Mouse (Mus musculus) neural tube, embryonic 14.5 days (tissue): ENCODE measurements around the gene Srsf5. TPM values are rescaled to one million over a fixed set of nuclear protein-coding genes. Genes with fewer than 3 reads are reported as not detected.

Experiments
- ATAC-seq: fragments of 200-750 bp; cut with Nextera tagmentation; 2 replicates; pipeline ENCODE4 v1.8.0; 2017; ENCODE audit warnings: low read depth, mild to moderate bottlenecking, moderate TSS enrichment, moderate library complexity
- H3K27ac ChIP-seq: fragments of 300-500 bp; sonication (generic); 2 replicates; pipeline ENCODE4 v1.5.1; 2014; ENCODE audit warnings: low read depth, mild to moderate bottlenecking, control low read depth, low read length, moderate library complexity, mixed read lengths
- H3K27me3 ChIP-seq: fragments of 300-500 bp; sonication (generic); 2 replicates; pipeline ENCODE4 v1.6.1; 2014; ENCODE audit warnings: low read length; ENCODE audit not compliant: control insufficient read depth, insufficient read depth
- H3K36me3 ChIP-seq: fragments of 300-500 bp; sonication (generic); 2 replicates; pipeline ENCODE4 v1.6.1; 2014; ENCODE audit warnings: low read length, mixed read lengths; ENCODE audit not compliant: control insufficient read depth, insufficient read depth
- H3K4me1 ChIP-seq: fragments of 300-500 bp; sonication (generic); 2 replicates; pipeline ENCODE4 v1.6.1; 2014; ENCODE audit warnings: low read length; ENCODE audit not compliant: control insufficient read depth, insufficient read depth
- H3K4me2 ChIP-seq: fragments of 300-500 bp; sonication (generic); 2 replicates; pipeline ENCODE4 v1.6.1; 2014; ENCODE audit warnings: mild to moderate bottlenecking, low read depth, low read length, control low read depth
- H3K4me3 ChIP-seq: fragments of 300-500 bp; sonication (generic); 2 replicates; pipeline ENCODE4 v1.5.1; 2014; ENCODE audit warnings: low read depth, low read length, control low read depth, mixed read lengths
- H3K9ac ChIP-seq: fragments of 300-500 bp; sonication (generic); replicated peaks from 2 replicates; pipeline ENCODE4 v1.6.1; 2014; ENCODE audit warnings: low read depth, mild to moderate bottlenecking, control low read depth, low read length, mixed read lengths
- H3K9me3 ChIP-seq: fragments of 300-500 bp; sonication (generic); 2 replicates; pipeline ENCODE4 v1.6.1; 2016; ENCODE audit warnings: low read length; ENCODE audit not compliant: control insufficient read depth
- WGBS: fragments of 180-500 bp; shearing (Covaris S2); extraction: QIAGEN DNeasy Blood & Tissue Kit; methylation state at CpG from one replicate; pipeline ENCODE4 v1.1.7; 2014; 5-methylcytosine and 5-hydroxymethylcytosine counted together
- polyA plus RNA-seq: library from polyadenylated mRNA; unstranded; fragments of >200 nt; fragmentation: Nextera tagmentation; extraction: Ambion mirVana; gene quantifications from 2 replicates; pipeline ENCODE4 v1.2.1, GENCODE M21; 2014

Gene Srsf5
- polyA plus RNA-seq, 1 experiment from 2014 or later = 205 TPM

DNA sequence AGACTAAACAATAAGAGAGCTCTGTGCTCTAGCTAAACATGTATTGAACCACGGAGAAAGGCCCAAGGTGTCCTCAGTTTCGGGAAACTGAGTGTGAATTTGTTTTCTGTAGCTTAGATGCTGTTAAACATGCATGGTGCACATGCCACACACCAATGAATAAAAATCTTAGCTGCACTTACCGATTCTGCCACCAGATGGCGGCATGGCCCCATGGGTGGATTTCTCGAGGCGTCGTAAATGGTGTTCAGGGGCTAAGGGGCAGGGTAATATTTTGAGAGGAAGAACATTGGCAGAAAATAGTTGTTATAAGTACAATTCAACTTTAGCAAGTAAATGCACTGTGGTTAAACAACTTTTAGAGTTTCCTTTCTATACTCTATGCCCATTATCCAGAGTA lies 37.0 kb downstream of the Srsf5 start:
- Histone ChIP-seq H3K4me1 (no peaks in the 10 kb centered on the region), H3K4me3 (no peak overlapping the region), H3K36me3 (no peaks in the 10 kb centered on the region), H3K9ac (no peak overlapping the region), H3K27me3 (no peaks in the 10 kb centered on the region), H3K4me2 (no peak overlapping the region), H3K27ac (no peak overlapping the region), H3K9me3 (no peaks in the 10 kb centered on the region)
- no peak for ATAC-seq
- WGBS = 1% methylated on average over 7 of the region's 7 CpGs

GRCm38 (mm10) chr12:80983695-80984094 lies 38.4 kb downstream of the Srsf5 start:
- no peak for ATAC-seq
- H3K27me3 ChIP-seq = no peaks in the 10 kb centered on the region
- H3K36me3 ChIP-seq = no peaks in the 10 kb centered on the region
- H3K4me3 ChIP-seq = no peak overlapping the region
- H3K9ac ChIP-seq = no peak overlapping the region
- H3K9me3 ChIP-seq = no peaks in the 10 kb centered on the region
- no peaks in the 10 kb centered on the region for H3K4me1 ChIP-seq
- no peak overlapping the region for H3K4me2 ChIP-seq
- WGBS = 73% methylated on average over 9 of the region's 9 CpGs
- H3K27ac ChIP-seq = no peak overlapping the region

GRCm38 (mm10) chr12:80986628-80987027 lies 41.3 kb downstream of the Srsf5 start:
- Histone ChIP-seq H3K27me3 (no peaks in the 10 kb centered on the region), H3K4me1 (no peaks in the 10 kb centered on the region), H3K36me3 (no peaks in the 10 kb centered on the region), H3K4me2 (no peak overlapping the region), H3K9me3 (no peaks in the 10 kb centered on the region), H3K9ac (no peak overlapping the region), H3K4me3 (no peak overlapping the region), H3K27ac (no peak overlapping the region)
- ATAC-seq = no peak
- 89% methylated on average over 4 of the region's 4 CpGs for WGBS

GRCm38 (mm10) chr12:80988286-80988685 lies 43.0 kb downstream of the Srsf5 start:
- Histone ChIP-seq H3K4me3 (no peak overlapping the region), H3K4me1 (no peaks in the 10 kb centered on the region), H3K27ac (no peak overlapping the region), H3K4me2 (no peak overlapping the region), H3K9ac (no peak overlapping the region), H3K9me3 (no peaks in the 10 kb centered on the region), H3K36me3 (no peaks in the 10 kb centered on the region), H3K27me3 (no peaks in the 10 kb centered on the region)
- no peak for ATAC-seq
- WGBS = 90% methylated on average over 3 of the region's 3 CpGs

- Histone ChIP-seq H3K4me3 (no peak overlapping the region), H3K36me3 (no peaks in the 10 kb centered on the region), H3K9ac (no peak overlapping the region), H3K27me3 (no peaks in the 10 kb centered on the region), H3K4me2 (no peak overlapping the region), H3K9me3 (no peaks in the 10 kb centered on the region), H3K4me1 (no peaks in the 10 kb centered on the region), H3K27ac (no peak overlapping the region)
- WGBS = 39% methylated on average over 13 of the region's 13 CpGs
- no peak for ATAC-seq
These were observed 45.7 kb downstream of the Srsf5 start for GRCm38 (mm10) chr12:80990901-80991445.

DNA sequence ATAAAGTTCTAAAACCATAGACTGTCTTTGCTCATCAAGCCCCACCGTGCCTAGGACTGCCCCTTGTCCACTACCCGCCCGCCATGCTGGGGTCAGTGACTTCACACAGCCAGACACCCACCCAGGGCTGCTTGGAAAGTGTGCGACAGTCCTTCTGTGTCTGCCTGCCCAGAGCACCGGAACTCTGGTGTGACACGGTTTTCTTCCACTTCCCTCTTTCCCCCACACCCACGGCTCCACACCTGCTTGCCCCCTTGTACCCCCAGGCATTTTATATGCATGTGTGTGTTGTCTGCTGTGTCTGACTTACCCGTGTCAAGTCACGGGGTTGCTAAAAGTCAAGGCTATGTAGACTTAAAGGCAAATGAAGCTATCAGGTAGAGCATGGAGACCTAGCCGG lies 46.5 kb downstream of the Srsf5 start:
- 86% methylated on average over 10 of the region's 10 CpGs for WGBS
- Histone ChIP-seq H3K9ac (no peak overlapping the region), H3K36me3 (no peaks in the 10 kb centered on the region), H3K27ac (no peak overlapping the region), H3K4me2 (no peak overlapping the region), H3K4me3 (no peak overlapping the region), H3K27me3 (no peaks in the 10 kb centered on the region), H3K9me3 (no peaks in the 10 kb centered on the region), H3K4me1 (no peaks in the 10 kb centered on the region)
- no peak for ATAC-seq

- Histone ChIP-seq H3K27ac (no peak overlapping the region), H3K9me3 (no peaks in the 10 kb centered on the region), H3K36me3 (no peaks in the 10 kb centered on the region), H3K27me3 (no peaks in the 10 kb centered on the region), H3K4me1 (no peaks in the 10 kb centered on the region), H3K4me3 (no peak overlapping the region), H3K9ac (no peak overlapping the region), H3K4me2 (no peak overlapping the region)
- 86% methylated on average over 8 of the region's 8 CpGs for WGBS
- no peak for ATAC-seq
These were observed 47.3 kb downstream of the Srsf5 start for GRCm38 (mm10) chr12:80992540-80993122.

DNA sequence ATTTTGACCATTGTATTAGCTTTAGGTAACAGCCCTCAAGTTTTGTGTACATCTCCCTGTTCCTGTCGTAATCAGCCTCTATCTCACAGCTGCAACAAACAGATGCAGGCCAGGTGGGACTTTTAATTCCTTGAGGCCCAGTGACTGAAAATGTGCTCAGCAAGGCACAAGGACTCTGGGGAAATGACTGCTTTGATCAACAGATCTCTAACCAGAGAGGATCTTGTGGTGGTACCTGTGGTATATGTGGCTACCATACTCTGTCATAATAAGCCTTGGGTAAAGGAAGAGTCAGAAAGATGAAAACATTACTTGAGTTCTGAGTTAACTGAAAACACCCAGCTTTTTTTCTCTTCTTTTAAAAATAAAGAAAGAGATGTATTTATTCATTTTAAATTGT lies 48.5 kb downstream of the Srsf5 start:
- WGBS = 81% methylated on average over 1 of the region's 1 CpGs
- H3K27ac ChIP-seq = no peak overlapping the region
- H3K27me3 ChIP-seq = no peaks in the 10 kb centered on the region
- ATAC-seq = no peak
- no peak overlapping the region for H3K4me3 ChIP-seq
- H3K9ac ChIP-seq = no peak overlapping the region
- H3K36me3 ChIP-seq = no peaks in the 10 kb centered on the region
- no peak overlapping the region for H3K4me2 ChIP-seq
- no peaks in the 10 kb centered on the region for H3K9me3 ChIP-seq
- no peaks in the 10 kb centered on the region for H3K4me1 ChIP-seq

DNA sequence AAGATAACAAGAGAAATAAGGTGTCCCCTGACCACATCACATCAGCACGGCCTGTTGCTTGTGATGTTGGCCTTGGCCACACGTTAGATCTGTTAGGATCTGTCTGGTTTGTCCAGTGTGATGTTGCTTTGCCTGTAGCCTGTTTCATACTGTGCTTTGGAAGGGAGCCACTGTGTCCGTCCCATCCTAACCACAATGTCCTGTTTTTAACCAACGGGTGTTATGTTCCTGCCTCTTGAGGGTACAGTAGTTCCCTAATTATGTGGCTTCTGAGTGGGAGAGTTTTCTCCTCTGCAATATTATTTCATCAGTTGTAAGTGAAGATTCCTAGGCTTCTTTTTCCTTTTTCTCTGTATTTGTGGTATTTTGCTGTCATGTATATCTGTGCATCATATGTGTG lies 50.0 kb downstream of the Srsf5 start:
- no peak overlapping the region for H3K9ac ChIP-seq
- WGBS = 95% methylated on average over 4 of the region's 4 CpGs
- no peak overlapping the region for H3K4me3 ChIP-seq
- no peaks in the 10 kb centered on the region for H3K36me3 ChIP-seq
- no peaks in the 10 kb centered on the region for H3K4me1 ChIP-seq
- no peak for ATAC-seq
- H3K9me3 ChIP-seq = no peaks in the 10 kb centered on the region
- H3K27ac ChIP-seq = no peak overlapping the region
- no peaks in the 10 kb centered on the region for H3K27me3 ChIP-seq
- H3K4me2 ChIP-seq = no peak overlapping the region
